Mouse (Mus musculus) MEL (cell line): ENCODE measurements around the gene Rps28. TPM values are rescaled to one million over a fixed set of nuclear protein-coding genes. Genes with fewer than 3 reads are reported as not detected.

ENCODE experiments used
- DNase-seq: peaks from one replicate; pipeline ENCODE4 v3.0.0; 2011; ENCODE audit warnings: low read depth, low spot score
- H3K27ac ChIP-seq: 2 replicates; pipeline ENCODE4 v1.5.1; 2012; ENCODE audit warnings: low read depth, mild to moderate bottlenecking, control low read depth, low read length, moderate library complexity; ENCODE audit not compliant: control insufficient read depth
- H3K27me3 ChIP-seq, 2 experiments: fragments of 150-350 bp in 1 of 2; sonication (generic) in 1 of 2; 2 replicates each; pipeline ENCODE4 v1.6.1; 2012; ENCODE audit warnings: low read length in 2 of 2, mild to moderate bottlenecking in 2 of 2, improper control_type of control experiment in 1 of 2, moderate library complexity in 1 of 2; ENCODE audit not compliant: insufficient read depth in 2 of 2, control insufficient read depth in 1 of 2
- H3K36me3 ChIP-seq, 2 experiments: 2 replicates each; pipeline ENCODE4 v1.6.1; 2012 to 2014; ENCODE audit warnings: low read length in 2 of 2, improper control_type of control experiment in 1 of 2, inconsistent platforms in 1 of 2, mild to moderate bottlenecking in 1 of 2; ENCODE audit not compliant: insufficient read depth in 2 of 2, control insufficient read depth in 1 of 2
- H3K4me1 ChIP-seq, 2 experiments: fragments of 150-350 bp in 1 of 2; sonication (generic) in 1 of 2; 2 replicates each; pipeline ENCODE4 v1.6.1; 2012; ENCODE audit warnings: low read length in 2 of 2, improper control_type of control experiment in 1 of 2, mild to moderate bottlenecking in 1 of 2; ENCODE audit not compliant: insufficient read depth in 2 of 2, control insufficient read depth in 1 of 2
- H3K4me3 ChIP-seq, 2 experiments: fragments of 150-350 bp in 1 of 2; sonication (generic) in 1 of 2; 2 replicates each; pipeline ENCODE4 v1.5.1; 2012; ENCODE audit warnings: low read depth in 2 of 2, low read length in 2 of 2, mild to moderate bottlenecking in 2 of 2, moderate library complexity in 2 of 2, control low read depth in 1 of 2, improper control_type of control experiment in 1 of 2; ENCODE audit not compliant: control insufficient read depth in 1 of 2, insufficient read depth in 1 of 2
- H3K79me2 ChIP-seq: 2 replicates; pipeline ENCODE4 v1.6.1; 2012; ENCODE audit warnings: mild to moderate bottlenecking, low read length, moderate library complexity; ENCODE audit not compliant: control insufficient read depth, poor library complexity, insufficient read depth
- H3K9ac ChIP-seq: 2 replicates; pipeline ENCODE4 v1.6.1; 2012; ENCODE audit warnings: low read depth, mild to moderate bottlenecking, control low read depth, low read length, moderate library complexity; ENCODE audit not compliant: control insufficient read depth, poor library complexity, severe bottlenecking
- H3K9me3 ChIP-seq: fragments of 150-350 bp; sonication (generic); replicated peaks from 2 replicates; pipeline ENCODE4 v1.6.1; 2012; ENCODE audit warnings: mild to moderate bottlenecking, low read length, improper control_type of control experiment, moderate library complexity; ENCODE audit not compliant: insufficient read depth
- BHLHE40 ChIP-seq: IDR thresholded peaks from 2 replicates; pipeline ENCODE4 v1.6.1; 2012; ENCODE audit warnings: low read depth, mild to moderate bottlenecking, inconsistent platforms, low read length, improper control_type of control experiment, borderline replicate concordance
- CHD1 ChIP-seq: IDR thresholded peaks from 2 replicates; pipeline ENCODE4 v1.6.1; 2012; ENCODE audit warnings: low read depth, mild to moderate bottlenecking, inconsistent platforms, low read length, improper control_type of control experiment
- CHD2 ChIP-seq: IDR thresholded peaks from 2 replicates; pipeline ENCODE4 v1.6.1; 2011; ENCODE audit warnings: low read length, improper control_type of control experiment
- E2F4 ChIP-seq: IDR thresholded peaks from 2 replicates; pipeline ENCODE4 v1.6.1; 2011; ENCODE audit warnings: low read depth, low read length, improper control_type of control experiment, borderline replicate concordance
- ELF1 ChIP-seq: IDR thresholded peaks from 2 replicates; pipeline ENCODE4 v1.6.1; 2014; ENCODE audit warnings: low read depth, mild to moderate bottlenecking, inconsistent platforms, low read length, improper control_type of control experiment, moderate library complexity
- ETS1 ChIP-seq: IDR thresholded peaks from 2 replicates; pipeline ENCODE4 v1.6.1; 2012; ENCODE audit warnings: low read depth, mild to moderate bottlenecking, inconsistent platforms, low read length, improper control_type of control experiment, moderate library complexity
- GATA1 ChIP-seq: IDR thresholded peaks from 2 replicates; pipeline ENCODE4 v1.6.1; 2011; ENCODE audit warnings: low read depth, low read length, improper control_type of control experiment
- HCFC1 ChIP-seq: IDR thresholded peaks from 2 replicates; pipeline ENCODE4 v1.6.1; 2012; ENCODE audit warnings: low read depth, mild to moderate bottlenecking, inconsistent platforms, low read length, improper control_type of control experiment, moderate library complexity
- JUND ChIP-seq: IDR thresholded peaks from 2 replicates; pipeline ENCODE4 v1.6.1; 2011; ENCODE audit warnings: low read depth, mild to moderate bottlenecking, improper control_type of control experiment, low read length
- KAT2A ChIP-seq: conservative IDR thresholded peaks from 2 replicates; pipeline ENCODE4 v1.6.1; 2012; ENCODE audit warnings: low read depth, low read length, improper control_type of control experiment, inconsistent platforms
- MAFK ChIP-seq: IDR thresholded peaks from 2 replicates; pipeline ENCODE4 v1.6.1; 2011; ENCODE audit warnings: low read depth, mild to moderate bottlenecking, low read length, improper control_type of control experiment, borderline replicate concordance
- MAX ChIP-seq: IDR thresholded peaks from 2 replicates; pipeline ENCODE4 v1.6.1; 2011; ENCODE audit warnings: low read length, improper control_type of control experiment
- MEF2A ChIP-seq: IDR thresholded peaks from 2 replicates; pipeline ENCODE4 v1.6.1; 2014; ENCODE audit warnings: low read depth, mild to moderate bottlenecking, inconsistent platforms, low read length, improper control_type of control experiment; ENCODE audit not compliant: poor library complexity, insufficient replicate concordance, severe bottlenecking; ENCODE audit errors: extremely low read depth
- MXI1 ChIP-seq: IDR thresholded peaks from 2 replicates; pipeline ENCODE4 v1.6.1; 2011; ENCODE audit warnings: mild to moderate bottlenecking, low read depth, low read length, improper control_type of control experiment
- MYB ChIP-seq: IDR thresholded peaks from 2 replicates; pipeline ENCODE4 v1.6.1; 2011; ENCODE audit warnings: mild to moderate bottlenecking, low read depth, low read length, improper control_type of control experiment
- NELFE ChIP-seq: IDR thresholded peaks from 2 replicates; pipeline ENCODE4 v1.6.1; 2011; ENCODE audit warnings: low read depth, low read length, improper control_type of control experiment
- NRF1 ChIP-seq: IDR thresholded peaks from 2 replicates; pipeline ENCODE4 v1.6.1; 2014; ENCODE audit warnings: low read depth, mild to moderate bottlenecking, inconsistent platforms, low read length, improper control_type of control experiment, moderate library complexity; ENCODE audit not compliant: poor library complexity, insufficient read depth, severe bottlenecking
- POLR2A ChIP-seq, 2 experiments: IDR thresholded peaks; 2 replicates each; pipeline ENCODE4 v1.6.1; 2011 to 2012; ENCODE audit warnings: low read length in 2 of 2, mild to moderate bottlenecking in 2 of 2, control low read depth in 1 of 2, improper control_type of control experiment in 1 of 2, low read depth in 1 of 2, moderate library complexity in 1 of 2; ENCODE audit not compliant: control insufficient read depth in 1 of 2, insufficient read depth in 1 of 2, poor library complexity in 1 of 2
- POLR2AphosphoS2 ChIP-seq: IDR thresholded peaks from 2 replicates; pipeline ENCODE4 v1.6.1; 2011; ENCODE audit warnings: low read length, improper control_type of control experiment
- RAD21 ChIP-seq: IDR thresholded peaks from 2 replicates; pipeline ENCODE4 v1.6.1; 2011; ENCODE audit warnings: mild to moderate bottlenecking, low read depth, low read length, improper control_type of control experiment
- SIN3A ChIP-seq: IDR thresholded peaks from 2 replicates; pipeline ENCODE4 v1.6.1; 2012; ENCODE audit warnings: low read length, improper control_type of control experiment, inconsistent platforms
- SMC3 ChIP-seq: IDR thresholded peaks from 2 replicates; pipeline ENCODE4 v1.6.1; 2011; ENCODE audit warnings: low read depth, low read length, improper control_type of control experiment
- TAL1 ChIP-seq: IDR thresholded peaks from 2 replicates; pipeline ENCODE4 v1.6.1; 2012; ENCODE audit warnings: mild to moderate bottlenecking, inconsistent platforms, low read length, moderate library complexity, mixed read lengths
- TCF12 ChIP-seq: IDR thresholded peaks from 2 replicates; pipeline ENCODE4 v1.6.1; 2014; ENCODE audit warnings: low read depth, mild to moderate bottlenecking, inconsistent platforms, low read length, improper control_type of control experiment, moderate library complexity
- USF1 ChIP-seq: IDR thresholded peaks from 2 replicates; pipeline ENCODE4 v1.6.1; 2014; ENCODE audit warnings: low read depth, mild to moderate bottlenecking, inconsistent platforms, low read length, improper control_type of control experiment, moderate library complexity
- USF2 ChIP-seq, 2 experiments: IDR thresholded peaks; 2 replicates each; pipeline ENCODE4 v1.6.1; 2011 to 2012; ENCODE audit warnings: improper control_type of control experiment in 2 of 2, low read length in 2 of 2, borderline replicate concordance in 1 of 2, inconsistent platforms in 1 of 2, low read depth in 1 of 2, mild to moderate bottlenecking in 1 of 2; ENCODE audit not compliant: insufficient read depth in 1 of 2
- ZC3H11A ChIP-seq: IDR thresholded peaks from 2 replicates; pipeline ENCODE4 v1.6.1; 2012; ENCODE audit warnings: low read depth, mild to moderate bottlenecking, inconsistent platforms, low read length, improper control_type of control experiment
- ZMIZ1 ChIP-seq: IDR thresholded peaks from 2 replicates; pipeline ENCODE4 v1.6.1; 2012; ENCODE audit warnings: low read depth, mild to moderate bottlenecking, inconsistent platforms, low read length, improper control_type of control experiment, moderate library complexity
- polyA plus RNA-seq, 2 experiments: library from polyadenylated mRNA; stranded (reverse) in 1 of 2; unstranded in 1 of 2; fragments of >175 nt in 1 of 2; fragments of >200 nt in 1 of 2; gene quantifications; 2 replicates each; pipeline versions ENCODE4 v1.2.1 to v1.2.4; 2012; ENCODE audit warnings: low replicate concordance in 2 of 2, low read depth in 1 of 2; ENCODE audit not compliant: insufficient read length in 2 of 2, insufficient read depth in 1 of 2, missing spikeins in 1 of 2
- total RNA-seq: library from RNA; depleted of rRNA; stranded (reverse); fragments of 300-350 nt; gene quantifications from 2 replicates; pipeline ENCODE4 v1.2.3, GENCODE M21; 2012

The Rps28 gene
- total and polyA plus RNA-seq, 3 experiments, result 994 to 3,556 (median 2,154) TPM

DNA sequence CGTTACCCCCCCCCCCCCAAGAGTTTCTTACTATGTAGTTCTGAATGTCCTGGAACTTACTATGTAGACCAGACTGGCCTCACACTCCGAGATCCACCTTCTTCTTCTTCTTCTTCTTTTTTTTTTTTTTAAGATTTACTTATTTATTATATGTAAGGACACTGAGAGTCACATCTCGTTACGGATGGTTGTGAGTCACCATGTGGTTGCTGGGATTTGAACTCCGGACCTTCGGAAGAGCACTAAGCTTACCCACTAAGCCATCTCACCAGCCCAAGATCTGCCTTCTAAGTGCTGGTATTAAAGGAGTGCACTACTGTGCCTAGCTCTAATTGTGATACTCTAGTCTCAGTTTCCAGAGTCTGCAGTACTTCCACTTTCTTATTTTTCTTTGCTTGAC lies 9.0 kb downstream of the Rps28 start:
- no peak for TF ChIP-seq POLR2A (IDR thresholded peaks at IDR 0.05; ENCODE audit: control insufficient read depth in 1 of 2, insufficient read depth in 1 of 2, low read depth in 1 of 2, low read length in 2 of 2, poor library complexity in 1 of 2)
- no peak for TF ChIP-seq SMC3
- Histone ChIP-seq H3K4me1 (peaks cover 3 to 14% of the 10 kb centered on the region in 2 experiments; a peak in 3 of 4 replicates), H3K4me3 (no peak overlapping the region)

GRCm38 (mm10) chr17:33812990-33813389 lies 11.4 kb downstream of the Rps28 start:
- H3K9ac ChIP-seq, result no peak overlapping the region
- H3K27ac ChIP-seq, result no peak overlapping the region
- no peaks in the 10 kb centered on the region for H3K27me3 ChIP-seq
- no peak for DNase-seq
- peaks cover 3% of the 10 kb centered on the region; the same call in 1 of the 2 replicates for H3K79me2 ChIP-seq
- H3K9me3 ChIP-seq, result no peaks in the 10 kb centered on the region
- TF ChIP-seq MXI1, result no peak
- no peak for TF ChIP-seq SMC3
- TF ChIP-seq ZMIZ1, result no peak
- no peak for TF ChIP-seq JUND
- no peak for TF ChIP-seq USF1
- TF ChIP-seq ETS1, result no peak
- TF ChIP-seq POLR2AphosphoS2, result no peak
- TF ChIP-seq E2F4, result no peak
- TF ChIP-seq BHLHE40, result no peak
- TF ChIP-seq ELF1, result no peak
- TF ChIP-seq TCF12, result no peak
- no peak for TF ChIP-seq NRF1
- no peak overlapping the region for H3K4me3 ChIP-seq
- H3K4me1 ChIP-seq, result peaks cover 5 to 14% of the 10 kb centered on the region in 2 experiments
- H3K36me3 ChIP-seq, result peaks cover 0 to 8% of the 10 kb centered on the region in 2 experiments; a peak in 1 of 4 replicates

More for the DNA sequence above, 9.0 kb downstream of the Rps28 start:
- Histone ChIP-seq H3K27ac (no peak overlapping the region), H3K9ac (no peak overlapping the region), H3K36me3 (peaks cover 0 to 4% of the 10 kb centered on the region in 2 experiments; a peak in 1 of 4 replicates), H3K9me3 (no peaks in the 10 kb centered on the region), H3K79me2 (peaks cover 3% of the 10 kb centered on the region; the same call in 1 of the 2 replicates), H3K27me3 (no peaks in the 10 kb centered on the region)
- no peak for DNase-seq

DNA sequence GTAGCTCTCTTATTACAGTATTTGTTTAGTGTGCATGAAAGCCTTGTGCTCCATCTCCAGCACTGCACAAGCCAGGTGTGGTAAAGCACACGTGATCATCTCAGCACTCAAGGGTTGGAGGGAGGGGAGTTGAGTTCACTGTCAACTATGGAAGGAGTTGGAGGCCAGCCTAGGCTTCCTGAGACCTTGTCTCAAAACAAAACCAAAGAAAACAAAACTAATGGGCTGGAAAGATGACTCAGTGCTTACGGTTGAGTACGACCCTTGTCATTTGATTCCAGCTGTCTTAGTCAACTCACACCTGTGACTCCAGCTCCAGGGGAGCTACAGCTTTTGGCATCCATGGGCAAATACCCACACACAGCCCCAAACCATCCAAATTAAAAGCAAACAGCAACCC lies 11.9 kb downstream of the Rps28 start:
- no peak overlapping the region for H3K4me3 ChIP-seq
- DNase-seq, result no peak
- H3K36me3 ChIP-seq, result peaks cover 0 to 8% of the 10 kb centered on the region in 2 experiments; a peak in 1 of 4 replicates
- no peak overlapping the region for H3K27ac ChIP-seq
- H3K27me3 ChIP-seq, result no peaks in the 10 kb centered on the region
- peaks cover 2% of the 10 kb centered on the region; the same call in 1 of the 2 replicates for H3K79me2 ChIP-seq
- no peak overlapping the region for H3K9ac ChIP-seq
- H3K9me3 ChIP-seq, result no peaks in the 10 kb centered on the region
- H3K4me1 ChIP-seq, result peaks cover 5 to 14% of the 10 kb centered on the region in 2 experiments
- TF ChIP-seq POLR2AphosphoS2, result no peak
- no peak for TF ChIP-seq MYB
- TF ChIP-seq RAD21, result no peak
- no peak for TF ChIP-seq GATA1
- TF ChIP-seq MEF2A, result no peak
- no peak for TF ChIP-seq NELFE
- no peak for TF ChIP-seq E2F4
- no peak for TF ChIP-seq ZC3H11A
- no peak for TF ChIP-seq TAL1
- TF ChIP-seq KAT2A, result no peak
- no peak for TF ChIP-seq BHLHE40
- no peak for TF ChIP-seq CHD2
- TF ChIP-seq SIN3A, result no peak
- TF ChIP-seq HCFC1, result no peak
- TF ChIP-seq MAFK, result no peak
- no peak for TF ChIP-seq MAX
- no peak for TF ChIP-seq CHD1
- TF ChIP-seq USF2 (IDR thresholded peaks at IDR 0.05; ENCODE audit: borderline replicate concordance in 1 of 2, insufficient read depth in 1 of 2, low read depth in 1 of 2, low read length in 2 of 2), result no peak
